Mouse (Mus musculus): ENCODE data around the gene Myh7.

GRCm38 (mm10) chr14:55032695-55033225 lies 38.3 kb upstream of the Myh7 start:
- TF ChIP-seq CTCF (IDR thresholded peaks at IDR 0.05; ENCODE audit: low read depth, low read length) (no peak), POLR2AphosphoS5 (IDR thresholded peaks at IDR 0.05; ENCODE audit: insufficient replicate concordance, low read depth, low read length) (no peak), TAL1 (conservative IDR thresholded peaks at IDR 0.05; ENCODE audit: low read depth, low read length) (no peak)
